ENCODE assay signal across 12 mouse cellular contexts in genomic region chr2:166148672-166149332, GRCm38 (mm10). TPM values are rescaled to one million over a fixed set of nuclear protein-coding genes. Genes with fewer than 3 reads are reported as not detected.
DNase-seq lines count a peak whose midpoint lies in the region; ATAC-seq lines count a peak whose summit lies in the region.
"Had no signal": no experiment of that assay in that cellular context is flagged by ENCODE, and none has a peak within 500 bp of the region (broad histone marks: within the 10 kb centered on the region; RNA-seq: fewer than 3 reads in every experiment).

No protein-coding gene starts in this region.

- no peaks in the 10 kb centered on the region for H3K9me3 ChIP-seq in forebrain, embryonic 11.5 days (ENCODE audit: control insufficient read depth, low read length)
- no peaks in the 10 kb centered on the region for H3K9me3 ChIP-seq in forebrain, embryonic 15.5 days
- H3K9me3 ChIP-seq in midbrain, embryonic 10.5 days (replicated peaks) = no peaks in the 10 kb centered on the region
- H3K9me3 ChIP-seq in midbrain, embryonic 13.5 days = no peaks in the 10 kb centered on the region
- H3K9me3 ChIP-seq in heart, embryonic 15.5 days (replicated peaks) = no peaks in the 10 kb centered on the region
- H3K9me3 ChIP-seq in stomach, embryonic 15.5 days = no peaks in the 10 kb centered on the region

- no peak for ATAC-seq in forebrain, embryonic 11.5 days (replicated peaks; ENCODE audit: low FRiP score)
- ATAC-seq in forebrain, embryonic 15.5 days (replicated peaks) = no peak
- no peak for ATAC-seq in midbrain, embryonic 13.5 days
- no peak for ATAC-seq in heart, embryonic 15.5 days (replicated peaks; ENCODE audit: insufficient number of reproducible peaks, insufficient read depth, low FRiP score, low read depth)
- no peak for ATAC-seq in stomach, embryonic 15.5 days (ENCODE audit: insufficient read depth, low FRiP score, low read depth)
- ATAC-seq in monocyte, adult 5-6 weeks (replicated peaks; ENCODE audit: insufficient number of reproducible peaks, low FRiP score, low TSS enrichment, poor library complexity, severe bottlenecking) = no peak
- ATAC-seq: activated CD4-positive, CD25-positive, alpha-beta regulatory T cell, adult 4 months had no signal

- no peaks in the 10 kb centered on the region for H3K27me3 ChIP-seq in forebrain, embryonic 11.5 days (ENCODE audit: control insufficient read depth, insufficient read depth, low read length)
- H3K27me3 ChIP-seq in forebrain, embryonic 15.5 days = peaks cover 10% of the 10 kb centered on the region; the same call in 1 of the 2 replicates
- H3K27me3 ChIP-seq in midbrain, embryonic 10.5 days (ENCODE audit: low read depth, poor library complexity, severe bottlenecking) = peaks cover 17% of the 10 kb centered on the region; the same call in 1 of the 2 replicates
- H3K27me3 ChIP-seq in midbrain, embryonic 13.5 days = peaks cover 6% of the 10 kb centered on the region; the same call in 1 of the 2 replicates
- H3K27me3 ChIP-seq in heart, embryonic 15.5 days = no peaks in the 10 kb centered on the region
- no peaks in the 10 kb centered on the region for H3K27me3 ChIP-seq in stomach, embryonic 15.5 days (replicated peaks)

- H3K9ac ChIP-seq in forebrain, embryonic 11.5 days (ENCODE audit: low read length) = no peak overlapping the region
- no peak overlapping the region for H3K9ac ChIP-seq in forebrain, embryonic 15.5 days (replicated peaks)
- no peak overlapping the region for H3K9ac ChIP-seq in midbrain, embryonic 13.5 days (replicated peaks)
- H3K9ac ChIP-seq in heart, embryonic 15.5 days = no peak overlapping the region; the same call in 1 of the 2 replicates
- H3K9ac ChIP-seq in stomach, embryonic 15.5 days = no peak overlapping the region

- DNase-seq in forebrain, embryonic 11.5 days (ENCODE audit: low spot score) = peak; percentile 67
- peak; percentile 34 for DNase-seq in midbrain, embryonic 10.5 days (ENCODE audit: low spot score)
- DNase-seq in right cerebral cortex, postnatal 10 days (ENCODE audit: low spot score in 2 of 2) = no peak
- DNase-seq: cerebellum, adult 18-20 months; gastrocnemius, postnatal 14 days had no signal

- 50% methylated on average over 13 of the region's 13 CpGs for WGBS in forebrain, embryonic 11.5 days
- 40% methylated on average over 13 of the region's 13 CpGs for WGBS in forebrain, embryonic 15.5 days
- WGBS in midbrain, embryonic 10.5 days = 62% methylated on average over 13 of the region's 13 CpGs
- WGBS in midbrain, embryonic 13.5 days = 57% methylated on average over 13 of the region's 13 CpGs
- WGBS in heart, embryonic 15.5 days = 29% methylated on average over 13 of the region's 13 CpGs
- 22% methylated on average over 13 of the region's 13 CpGs for WGBS in stomach, embryonic 15.5 days

- no peak overlapping the region for H3K27ac ChIP-seq in forebrain, embryonic 11.5 days (ENCODE audit: low read depth, low read length)
- H3K27ac ChIP-seq in forebrain, embryonic 15.5 days (replicated peaks) = no peak overlapping the region
- H3K27ac ChIP-seq in midbrain, embryonic 10.5 days (replicated peaks) = 0 out of 2 replicates have a peak overlapping the region, but pooled peaks have one; percentile 39
- H3K27ac ChIP-seq in midbrain, embryonic 13.5 days = no peak overlapping the region
- peak overlapping the region; percentile 64 for H3K27ac ChIP-seq in heart, embryonic 15.5 days
- H3K27ac ChIP-seq in stomach, embryonic 15.5 days = peak overlapping the region; percentile 64
- H3K27ac ChIP-seq: macrophage had no signal

- H3K4me1 ChIP-seq in forebrain, embryonic 11.5 days (replicated peaks; ENCODE audit: control insufficient read depth, insufficient read depth, low read length) = peaks cover 31% of the 10 kb centered on the region
- peaks cover 42% of the 10 kb centered on the region for H3K4me1 ChIP-seq in forebrain, embryonic 15.5 days
- H3K4me1 ChIP-seq in midbrain, embryonic 10.5 days = peaks cover 88% of the 10 kb centered on the region
- peaks cover 48% of the 10 kb centered on the region for H3K4me1 ChIP-seq in midbrain, embryonic 13.5 days (replicated peaks)
- H3K4me1 ChIP-seq in heart, embryonic 15.5 days (replicated peaks) = peaks cover 98% of the 10 kb centered on the region
- H3K4me1 ChIP-seq in stomach, embryonic 15.5 days = peaks cover 79% of the 10 kb centered on the region

- H3K36me3 ChIP-seq in forebrain, embryonic 11.5 days (ENCODE audit: control insufficient read depth, insufficient read depth, low read length) = no peaks in the 10 kb centered on the region
- no peaks in the 10 kb centered on the region for H3K36me3 ChIP-seq in forebrain, embryonic 15.5 days
- H3K36me3 ChIP-seq in midbrain, embryonic 10.5 days = peaks cover 3% of the 10 kb centered on the region; the same call in 1 of the 2 replicates
- H3K36me3 ChIP-seq in midbrain, embryonic 13.5 days = no peaks in the 10 kb centered on the region
- no peaks in the 10 kb centered on the region for H3K36me3 ChIP-seq in heart, embryonic 15.5 days
- no peaks in the 10 kb centered on the region for H3K36me3 ChIP-seq in stomach, embryonic 15.5 days

- no peak overlapping the region for H3K4me3 ChIP-seq in forebrain, embryonic 11.5 days (ENCODE audit: low read depth, low read length)
- no peak overlapping the region for H3K4me3 ChIP-seq in forebrain, embryonic 15.5 days
- H3K4me3 ChIP-seq in midbrain, embryonic 10.5 days = no peak overlapping the region
- no peak overlapping the region for H3K4me3 ChIP-seq in midbrain, embryonic 13.5 days (replicated peaks)
- no peak overlapping the region for H3K4me3 ChIP-seq in heart, embryonic 15.5 days
- no peak overlapping the region; the same call in 1 of the 2 replicates for H3K4me3 ChIP-seq in stomach, embryonic 15.5 days (replicated peaks)

- H3K4me2 ChIP-seq in forebrain, embryonic 11.5 days (ENCODE audit: low read depth, low read length, severe bottlenecking) = no peak overlapping the region
- no peak overlapping the region for H3K4me2 ChIP-seq in forebrain, embryonic 15.5 days (replicated peaks)
- no peak overlapping the region for H3K4me2 ChIP-seq in midbrain, embryonic 13.5 days (replicated peaks)
- H3K4me2 ChIP-seq in heart, embryonic 15.5 days = 0 out of 2 replicates have a peak overlapping the region, but pooled peaks have one; percentile 22
- no peak overlapping the region; the same call in 1 of the 2 replicates for H3K4me2 ChIP-seq in stomach, embryonic 15.5 days

RNA-seq across cellular contexts. Expression of gene Sulf2, which starts 6.7 kb away (rescaled TPM):
- polyA plus RNA-seq in forebrain, embryonic 11.5 days (2014; fragmentation: Nextera tagmentation; extraction: Ambion mirVana) = 97.9 and 102 TPM in 2 replicates
- 30.3 and 36.0 TPM in 2 replicates for polyA plus RNA-seq in forebrain, embryonic 15.5 days (2015; fragmentation: Nextera tagmentation; extraction: Ambion mirVana)
- polyA plus RNA-seq in midbrain, embryonic 10.5 days (2016; fragmentation: Nextera tagmentation; extraction: Ambion mirVana) = 62.5 and 74.5 TPM in 2 replicates
- polyA plus RNA-seq in midbrain, embryonic 13.5 days (2015; fragmentation: Nextera tagmentation; extraction: Ambion mirVana) = 60.7 and 73.4 TPM in 2 replicates
- polyA plus RNA-seq in heart, embryonic 15.5 days (2015; fragmentation: Nextera tagmentation; extraction: Ambion mirVana) = 80.6 and 94.0 TPM in 2 replicates
- polyA plus RNA-seq in stomach, embryonic 15.5 days (2015; fragmentation: Nextera tagmentation; extraction: Ambion mirVana) = 121 and 140 TPM in 2 replicates
- total RNA-seq in monocyte, adult 5-6 weeks (2017) = 20.9 to 75.7 TPM (median 27.3 TPM) in 3 replicates

Comparison
In these comparisons a context has a peak if more than half of its experiments do, and no peak if none do; other contexts are left out.
1. H3K27ac ChIP-seq: peak in midbrain, embryonic 10.5 days (single experiment), heart, embryonic 15.5 days (single experiment) and stomach, embryonic 15.5 days (single experiment); none in forebrain, embryonic 11.5 days (single experiment), forebrain, embryonic 15.5 days (single experiment) and midbrain, embryonic 13.5 days (single experiment).
2. DNase-seq: peak in forebrain, embryonic 11.5 days (single experiment) and midbrain, embryonic 10.5 days (single experiment); none in right cerebral cortex, postnatal 10 days (0 of 2).